Mouse (Mus musculus): ENCODE measurements around the gene Ascl4. TPM values are rescaled to one million over a fixed set of nuclear protein-coding genes. Genes with fewer than 3 reads are reported as not detected.

The Ascl4 gene
- total RNA-seq (2014; rRNA removed; ENCODE audit: low replicate concordance) (not detected in 2 replicates), polyA plus RNA-seq (2015; fragmentation: Nextera tagmentation; extraction: Ambion mirVana) (not detected in 2 replicates)

- DNase-seq (ENCODE audit: low spot score) (no peak), ATAC-seq (ENCODE audit: insufficient read depth, low read depth) (no peak)
- Histone ChIP-seq H3K36me3 (replicated peaks; ENCODE audit: control insufficient read depth, insufficient read depth, low read length) (no peaks in the 10 kb centered on the region), H3K27me3 (ENCODE audit: control insufficient read depth, insufficient read depth, low read length) (peaks cover 22% of the 10 kb centered on the region), H3K9me3 (replicated peaks; ENCODE audit: control insufficient read depth, low read length) (no peaks in the 10 kb centered on the region), H3K4me1 (ENCODE audit: control insufficient read depth, insufficient read depth) (peaks cover 12% of the 10 kb centered on the region; the same call in 1 of the 2 replicates), H3K4me2 (ENCODE audit: low read depth, low read length) (peak within 1 kb of the TSS; percentile 92), H3K27ac (ENCODE audit: low read depth) (no peak within 1 kb of the TSS), H3K4me3 (ENCODE audit: low read depth, low read length) (peak within 1 kb of the TSS; percentile 56), H3K9ac (replicated peaks; ENCODE audit: low read depth, low read length) (no peak within 1 kb of the TSS)
- no peak for TF ChIP-seq EP300 (IDR thresholded peaks at IDR 0.05; ENCODE audit: low read depth)
- TF ChIP-seq CTCF (IDR thresholded peaks at IDR 0.05; ENCODE audit: low read depth) = no peak
- 3% methylated on average over 23 of the region's 23 CpGs for WGBS
Measured at GRCm38 (mm10) chr10:85927676-85928445, at the start of gene Ascl4. Ascl4 (plus strand) TSS chr10:85927681.

- H3K9ac ChIP-seq (replicated peaks; ENCODE audit: low read depth, low read length) = no peak overlapping the region
- DNase-seq (ENCODE audit: low spot score) = no peak
- H3K4me2 ChIP-seq (ENCODE audit: low read depth, low read length) = no peak overlapping the region
- no peaks in the 10 kb centered on the region for H3K4me1 ChIP-seq (ENCODE audit: control insufficient read depth, insufficient read depth)
- no peak overlapping the region for H3K27ac ChIP-seq (ENCODE audit: low read depth)
- no peaks in the 10 kb centered on the region for H3K27me3 ChIP-seq (ENCODE audit: control insufficient read depth, insufficient read depth, low read length)
- 89% methylated on average over 8 of the region's 8 CpGs for WGBS
- no peak for TF ChIP-seq EP300 (IDR thresholded peaks at IDR 0.05; ENCODE audit: low read depth)
- TF ChIP-seq CTCF (IDR thresholded peaks at IDR 0.05; ENCODE audit: low read depth) = no peak
- no peak overlapping the region for H3K4me3 ChIP-seq (ENCODE audit: low read depth, low read length)
- H3K9me3 ChIP-seq (replicated peaks; ENCODE audit: control insufficient read depth, low read length) = no peaks in the 10 kb centered on the region
- ATAC-seq (ENCODE audit: insufficient read depth, low read depth) = no peak
- H3K36me3 ChIP-seq (replicated peaks; ENCODE audit: control insufficient read depth, insufficient read depth, low read length) = peaks cover 92% of the 10 kb centered on the region
Measured at GRCm38 (mm10) chr10:85879886-85880486, 47.5 kb upstream of the Ascl4 start.

GRCm38 (mm10) chr10:85916498-85917309 is 10.8 kb upstream of the Ascl4 start, which contains the start of gene Prdm4:
Prdm4 (minus strand) TSS chr10:85917142.
- H3K4me2 ChIP-seq (ENCODE audit: low read depth, low read length) = peak within 1 kb of the TSS; percentile 98
- H3K9ac ChIP-seq (replicated peaks; ENCODE audit: low read depth, low read length) = peak within 1 kb of the TSS; percentile 84
- DNase-seq (ENCODE audit: low spot score) (peak; percentile 97), ATAC-seq (ENCODE audit: insufficient read depth, low read depth) (peak; percentile 100)
- H3K27me3 ChIP-seq (ENCODE audit: control insufficient read depth, insufficient read depth, low read length) = no peaks in the 10 kb centered on the region
- H3K27ac ChIP-seq (ENCODE audit: low read depth) = peak within 1 kb of the TSS; percentile 89
- peak within 1 kb of the TSS; percentile 95 for H3K4me3 ChIP-seq (ENCODE audit: low read depth, low read length)
- under 1% methylated on average over 61 of the region's 90 CpGs for WGBS
- no peaks in the 10 kb centered on the region for H3K4me1 ChIP-seq (ENCODE audit: control insufficient read depth, insufficient read depth)
- no peaks in the 10 kb centered on the region for H3K9me3 ChIP-seq (replicated peaks; ENCODE audit: control insufficient read depth, low read length)
- peaks cover 28% of the 10 kb centered on the region for H3K36me3 ChIP-seq (replicated peaks; ENCODE audit: control insufficient read depth, insufficient read depth, low read length)
- TF ChIP-seq CTCF (IDR thresholded peaks at IDR 0.05; ENCODE audit: low read depth) (peak; percentile 58), EP300 (IDR thresholded peaks at IDR 0.05; ENCODE audit: low read depth) (no peak)

- Histone ChIP-seq H3K27me3 (ENCODE audit: control insufficient read depth, insufficient read depth, low read length) (peaks cover 22% of the 10 kb centered on the region), H3K27ac (ENCODE audit: low read depth) (no peak overlapping the region), H3K4me1 (ENCODE audit: control insufficient read depth, insufficient read depth) (peaks cover 12% of the 10 kb centered on the region; the same call in 1 of the 2 replicates), H3K4me2 (ENCODE audit: low read depth, low read length) (peak overlapping the region; percentile 92), H3K36me3 (replicated peaks; ENCODE audit: control insufficient read depth, insufficient read depth, low read length) (no peaks in the 10 kb centered on the region), H3K9ac (replicated peaks; ENCODE audit: low read depth, low read length) (no peak overlapping the region), H3K4me3 (ENCODE audit: low read depth, low read length) (peak overlapping the region; percentile 56), H3K9me3 (replicated peaks; ENCODE audit: control insufficient read depth, low read length) (no peaks in the 10 kb centered on the region)
- TF ChIP-seq EP300 (IDR thresholded peaks at IDR 0.05; ENCODE audit: low read depth) = no peak
- TF ChIP-seq CTCF (IDR thresholded peaks at IDR 0.05; ENCODE audit: low read depth) = peak; percentile 22; the same call in 1 of the 2 replicates
- peak; percentile 57; the same call in 1 of the 2 replicates for ATAC-seq (ENCODE audit: insufficient read depth, low read depth)
- WGBS = 1% methylated on average over 63 of the region's 63 CpGs
- DNase-seq (ENCODE audit: low spot score) = peak; percentile 34
Measured at GRCm38 (mm10) chr10:85928499-85929207, 1.2 kb downstream of the Ascl4 start.
